Mouse (Mus musculus) adrenal gland, adult 8-10 months (tissue): Measurements from ENCODE around the gene 4921517D22Rik. TPM values are rescaled to one million over a fixed set of nuclear protein-coding genes. Genes with fewer than 3 reads are reported as not detected.
"Not testable (repeated sequence)": the region's sequence is repeated elsewhere in the genome, so short reads cannot be mapped to it uniquely, and the experiment has no call there.

ENCODE experiments used
- DNase-seq: peaks from one replicate; pipeline ENCODE4 v3.0.0; 2022
- total RNA-seq, 4 experiments: library from RNA; stranded (reverse); gene quantifications; 2 replicates each; pipeline ENCODE4 v1.2.4; 2022

The 4921517D22Rik gene
- total RNA-seq = not detected

DNA sequence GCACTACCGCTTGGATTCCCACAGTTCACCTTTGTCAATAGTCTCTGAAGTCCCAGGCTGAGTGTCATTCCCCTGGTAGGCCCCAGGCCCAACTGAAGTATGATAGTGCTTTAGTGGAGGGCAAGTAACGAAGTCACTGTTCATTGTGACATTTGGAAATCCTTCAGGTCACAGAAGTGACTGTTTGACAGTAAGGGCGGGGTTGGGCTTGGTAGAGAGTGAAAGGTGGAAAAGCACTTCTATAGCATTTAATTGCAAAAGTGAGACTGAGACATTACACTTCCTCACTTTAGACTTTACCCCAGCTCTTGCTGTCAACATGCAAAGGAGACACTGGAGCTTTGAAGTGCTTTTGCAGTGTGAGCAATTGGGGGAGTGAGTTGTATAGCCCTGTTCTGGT is at the start of gene 4921517D22Rik:
4921517D22Rik (minus strand) TSS at position 101 of the 400 bp plus-strand sequence.
- DNase-seq = no peak

DNA sequence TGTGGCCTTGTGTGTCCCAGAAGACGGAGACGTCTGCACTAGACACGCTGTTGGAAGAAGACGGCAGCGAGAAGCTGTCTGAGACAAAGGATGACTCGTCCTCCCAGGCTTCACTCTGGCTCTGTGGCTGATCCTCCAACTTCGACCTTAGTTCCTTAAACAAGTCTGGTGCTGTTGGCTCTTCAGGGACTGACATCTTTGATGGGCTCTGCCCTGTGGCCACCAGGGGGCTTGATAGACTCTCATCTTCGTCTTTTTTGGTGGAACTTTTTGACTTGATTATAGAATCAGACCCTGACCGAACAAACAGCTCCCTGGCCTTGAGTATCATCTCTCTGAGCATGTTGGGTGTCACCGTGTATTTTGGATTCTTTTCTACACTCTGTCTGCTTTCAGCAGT is 47.8 kb upstream of the 4921517D22Rik start:
- no peak for DNase-seq

DNA sequence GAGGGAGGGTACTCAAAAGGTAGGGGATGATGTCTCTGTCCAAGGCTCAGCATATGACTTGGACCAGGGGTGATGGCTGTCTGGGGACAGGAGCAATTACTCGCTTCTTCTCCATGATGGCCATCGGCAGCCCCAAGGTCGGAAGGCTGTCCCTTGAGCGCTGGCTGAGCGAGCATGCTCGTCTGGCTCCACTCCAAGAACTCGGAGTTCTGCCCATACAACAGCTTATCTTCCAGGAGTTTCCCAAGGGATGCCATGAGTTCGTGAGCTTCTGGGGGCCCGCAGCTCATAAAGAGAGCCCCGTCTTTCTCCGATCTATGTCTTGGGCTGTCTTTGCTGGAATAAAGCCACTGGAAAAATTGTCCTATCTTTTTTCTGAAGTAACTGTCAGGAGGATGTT is 47.2 kb upstream of the 4921517D22Rik start:
- DNase-seq = peak; percentile 53

DNA sequence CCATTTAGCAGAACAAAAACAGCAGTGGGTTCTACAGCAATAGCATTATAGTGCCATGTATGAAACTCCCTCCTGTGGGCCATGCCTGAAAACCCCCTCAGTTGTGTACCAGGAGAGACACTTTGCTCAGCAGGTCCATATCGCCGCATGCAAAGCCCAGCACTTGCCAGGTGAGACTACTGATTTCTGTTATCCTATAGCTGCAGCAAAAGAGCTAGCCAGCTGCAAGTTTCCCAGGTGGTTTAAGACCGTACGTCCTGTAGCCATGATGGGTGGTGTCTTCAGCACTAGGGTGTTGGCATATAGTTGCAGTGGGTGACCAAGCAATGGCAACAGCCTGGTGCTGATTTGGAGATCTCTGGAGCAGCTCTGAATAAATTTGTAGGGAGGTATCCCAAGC is 45.5 kb upstream of the 4921517D22Rik start:
- no peak for DNase-seq

DNA sequence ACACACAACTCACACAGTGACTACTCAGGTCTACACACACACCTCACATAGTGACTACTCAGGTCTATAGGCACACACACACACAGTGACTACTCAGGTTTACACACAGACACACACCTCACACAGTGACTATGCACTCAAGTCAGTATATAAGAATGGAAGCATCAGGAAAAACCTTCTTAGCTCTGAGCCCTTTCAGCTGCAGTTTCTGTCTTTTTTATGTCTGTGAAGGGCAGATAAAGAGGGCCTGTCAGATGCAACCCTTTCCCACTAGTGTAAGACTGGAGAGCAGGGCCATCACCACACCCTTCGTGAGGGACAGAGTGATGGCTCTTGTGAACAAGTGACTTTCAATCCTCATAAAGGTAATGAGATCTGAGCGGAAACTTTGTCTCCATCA is 44.5 kb upstream of the 4921517D22Rik start:
- no peak for DNase-seq

DNA sequence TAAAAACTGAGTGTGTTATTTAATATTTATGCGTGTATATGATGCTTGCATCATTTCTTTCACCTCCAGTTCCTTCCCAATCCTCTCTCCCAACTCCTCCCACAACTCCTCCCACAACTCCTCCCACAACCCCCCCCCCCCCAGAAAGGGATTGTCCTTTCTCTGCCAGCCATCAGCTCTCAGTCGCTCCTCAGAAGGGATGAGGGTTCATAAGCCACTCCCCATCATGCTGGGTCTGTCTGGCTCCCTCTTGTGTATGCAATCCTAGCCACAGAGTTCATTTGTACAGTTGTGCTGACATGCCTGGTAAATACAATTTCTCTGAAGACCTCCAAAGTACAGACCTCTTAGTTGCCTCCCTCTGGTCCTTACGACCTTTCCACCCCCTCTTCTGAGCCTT is 41.3 kb upstream of the 4921517D22Rik start:
- DNase-seq = no peak

DNA sequence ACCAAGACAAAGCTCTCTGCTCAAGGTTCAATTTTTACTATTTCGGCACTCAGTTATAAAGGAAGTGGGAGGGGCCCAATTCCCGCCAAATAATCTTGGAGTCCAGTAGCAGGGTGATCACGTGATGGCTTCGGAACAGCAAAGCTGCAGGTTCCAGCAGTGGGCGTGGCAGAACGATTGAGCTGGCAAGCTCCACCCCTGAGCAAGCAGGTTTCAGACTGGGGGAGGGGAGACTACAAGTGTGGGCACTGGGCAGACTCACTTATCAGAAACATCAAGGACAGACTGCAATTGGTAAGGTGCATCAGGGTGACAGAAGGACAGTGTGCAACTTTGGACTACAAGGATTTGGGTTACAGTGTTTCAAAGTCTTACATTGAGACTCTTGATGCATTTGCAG is 40.4 kb upstream of the 4921517D22Rik start:
- not testable (repeated sequence) for DNase-seq

DNA sequence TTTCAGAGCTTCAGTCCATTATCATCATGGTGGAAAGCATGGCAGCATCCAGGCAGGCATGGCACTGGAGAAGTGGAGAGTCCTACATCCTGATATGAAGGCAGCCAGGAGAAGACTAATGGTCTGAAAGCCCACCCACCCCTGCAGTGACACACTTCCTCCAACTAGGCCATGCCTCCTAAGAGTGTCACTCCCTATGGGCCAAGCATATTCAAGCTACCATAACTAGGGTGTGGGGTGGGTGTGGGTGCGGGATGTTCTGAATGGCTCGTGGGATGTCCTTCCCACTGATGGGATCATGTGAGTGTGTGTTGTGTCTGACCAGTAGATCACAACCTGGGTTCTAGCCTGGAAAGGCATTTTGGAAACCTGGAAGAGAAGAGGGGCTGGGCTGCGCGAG is 40.0 kb upstream of the 4921517D22Rik start:
- no peak for DNase-seq

DNA sequence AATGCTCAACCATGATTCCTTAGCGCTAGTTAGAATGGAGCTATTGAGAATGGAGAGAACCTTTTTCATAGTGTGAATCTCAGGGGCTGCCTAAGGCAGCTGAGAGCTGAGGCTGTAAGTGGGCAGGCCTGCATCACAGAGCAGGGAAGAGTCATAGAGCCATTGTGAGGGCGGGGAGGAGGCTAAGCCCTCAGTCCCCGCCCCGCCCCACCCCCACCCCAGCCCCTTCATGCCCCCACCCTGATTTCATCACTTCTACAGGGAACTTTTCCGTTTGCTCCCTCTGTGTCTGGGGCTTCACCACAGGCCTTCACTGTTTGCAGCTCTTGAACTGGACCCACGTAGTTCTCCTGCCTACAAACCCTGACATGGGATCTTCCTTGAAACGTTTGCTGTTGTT is 37.7 kb upstream of the 4921517D22Rik start, which contains the start of gene Spata31d1d:
Spata31d1d (minus strand) TSS at position 101 of the 400 bp plus-strand sequence.
- DNase-seq = no peak

DNA sequence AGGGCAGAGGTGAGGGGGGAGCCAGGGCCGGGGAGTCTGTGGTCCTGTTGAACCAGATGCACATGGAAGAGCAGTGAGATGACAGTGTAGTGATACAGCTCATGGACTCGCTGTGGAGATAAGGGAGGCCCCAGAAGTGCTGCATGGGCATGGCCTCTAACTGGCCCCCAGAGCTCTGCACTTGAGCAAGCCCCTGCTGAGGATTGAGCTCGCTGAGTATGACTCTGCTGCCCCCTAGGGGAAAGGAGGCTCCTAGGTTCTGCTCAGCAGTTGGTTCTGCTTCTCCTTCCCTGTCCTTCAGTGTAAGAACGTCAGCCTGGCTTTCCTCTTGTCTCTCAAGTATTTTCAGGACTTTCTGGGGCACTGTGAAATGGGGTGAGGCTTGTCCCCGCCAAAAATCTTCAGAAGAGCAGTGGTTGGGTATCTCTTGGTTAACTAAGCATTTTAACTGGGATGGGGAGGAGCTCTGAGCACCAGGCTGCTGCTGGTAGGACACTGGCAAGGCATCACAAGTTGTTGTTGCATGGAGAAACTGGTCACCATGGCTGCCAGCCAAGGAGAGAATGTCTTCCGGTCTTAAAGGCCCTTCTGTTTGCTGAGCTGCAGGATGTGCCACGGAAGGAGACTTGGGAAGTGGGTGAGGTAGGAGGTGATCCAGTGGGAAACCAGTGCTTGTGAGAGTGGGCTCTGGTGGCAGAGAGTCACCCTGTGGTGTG is 34.6 kb upstream of the 4921517D22Rik start:
- DNase-seq = peak; percentile 33

DNA sequence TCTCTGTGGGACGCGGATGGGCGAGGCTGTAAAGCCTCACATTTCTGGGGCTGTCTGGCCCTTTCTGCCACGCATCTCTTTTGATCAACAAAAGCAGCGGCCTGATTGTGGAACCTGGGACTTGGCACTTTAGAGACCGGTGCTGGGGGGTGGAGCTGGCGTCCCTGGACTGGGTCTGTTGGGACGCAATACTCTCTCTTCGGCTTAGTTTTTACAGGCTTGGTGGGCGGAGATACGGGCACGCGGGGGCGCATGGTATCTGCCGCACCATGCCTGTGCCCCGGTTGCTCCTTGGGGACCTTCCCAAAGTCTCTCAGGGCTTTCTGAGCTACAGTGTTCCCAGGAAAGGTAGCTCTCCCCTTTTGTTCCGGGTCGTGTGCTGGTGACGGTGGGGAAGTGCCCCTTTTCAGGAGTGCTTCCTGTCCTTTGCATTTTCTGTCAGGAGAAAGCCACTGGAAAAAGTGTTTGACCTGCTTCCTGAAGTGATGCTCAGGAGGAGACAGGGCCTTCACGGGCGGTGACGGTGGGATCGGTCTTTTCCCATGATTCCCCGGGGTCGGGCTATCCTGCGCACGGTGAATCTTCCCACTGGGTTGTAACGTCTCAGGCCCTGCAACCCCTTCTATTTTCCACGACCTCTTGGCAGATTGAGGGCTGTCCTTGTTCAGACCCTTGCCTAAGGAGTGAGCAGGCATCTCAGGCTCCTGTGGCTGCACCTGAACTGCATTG is 32.4 kb upstream of the 4921517D22Rik start:
- no peak for DNase-seq

DNA sequence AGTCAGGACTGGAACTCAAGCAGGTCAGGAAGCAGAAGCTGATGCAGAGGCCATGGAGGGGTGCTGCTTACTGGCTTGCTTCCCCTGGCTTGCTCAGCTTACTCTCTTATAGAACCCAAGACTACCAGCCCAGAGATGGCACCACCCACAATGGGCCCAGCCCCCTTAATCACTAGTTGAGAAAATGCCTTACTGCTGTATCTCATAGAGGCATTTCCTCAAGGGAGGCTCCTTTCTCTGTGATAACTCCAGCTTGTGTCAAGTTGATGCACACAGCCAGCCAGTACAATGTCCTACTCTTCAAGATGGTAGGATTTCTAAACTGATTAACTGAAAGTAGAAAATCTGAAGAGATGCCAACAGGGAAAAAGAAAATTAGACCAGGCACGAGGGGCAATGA is 28.2 kb upstream of the 4921517D22Rik start:
- not testable (repeated sequence) for DNase-seq

DNA sequence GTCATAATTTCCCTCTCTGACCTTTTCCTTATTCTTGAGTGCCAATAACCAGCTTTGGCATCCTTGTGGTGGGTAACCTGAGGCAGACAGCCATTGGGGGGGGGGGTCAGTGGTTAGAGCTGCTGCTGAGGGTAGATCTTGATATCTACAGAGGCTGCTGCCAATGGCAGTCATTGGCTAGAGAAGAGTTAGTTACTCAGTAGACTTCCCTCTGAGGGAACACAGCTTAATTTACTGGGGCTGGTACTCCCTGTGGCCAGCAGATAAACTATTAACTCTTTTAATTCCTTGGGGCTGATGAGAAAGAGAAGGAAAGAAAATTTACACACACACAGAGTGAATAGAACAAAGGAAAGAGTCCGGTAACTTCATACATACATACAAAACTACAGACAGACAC is 25.6 kb upstream of the 4921517D22Rik start:
- DNase-seq = no peak

DNA sequence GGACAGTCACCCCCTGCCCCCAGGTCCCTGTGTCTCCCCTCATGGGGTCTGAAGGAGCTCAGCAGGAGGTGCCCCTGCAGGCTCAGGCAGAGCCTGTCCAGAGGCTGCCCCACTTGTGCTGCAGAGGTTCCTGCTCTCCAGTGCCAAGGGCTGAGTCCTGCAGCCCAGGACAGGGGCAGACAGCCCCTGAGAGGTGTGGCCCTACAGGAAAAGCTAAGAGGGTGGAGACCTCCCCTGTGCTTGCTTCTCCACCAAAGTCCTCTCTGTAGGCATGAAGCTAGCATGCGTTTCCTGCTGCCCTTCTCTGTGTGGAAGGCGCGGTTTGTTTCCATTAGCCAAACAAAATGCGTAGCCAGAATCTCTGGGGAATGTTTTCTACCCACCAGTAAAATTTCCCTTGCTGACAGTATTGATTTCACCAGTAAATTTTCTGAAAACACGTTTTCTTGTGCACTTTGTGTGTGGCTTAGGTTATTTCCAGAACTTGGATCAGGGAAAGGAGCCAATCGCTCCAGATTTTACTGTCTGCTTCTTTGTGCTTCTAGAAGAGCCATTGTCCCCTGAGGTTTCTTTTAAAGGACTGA is 25.0 kb upstream of the 4921517D22Rik start:
- not testable (repeated sequence) for DNase-seq

DNA sequence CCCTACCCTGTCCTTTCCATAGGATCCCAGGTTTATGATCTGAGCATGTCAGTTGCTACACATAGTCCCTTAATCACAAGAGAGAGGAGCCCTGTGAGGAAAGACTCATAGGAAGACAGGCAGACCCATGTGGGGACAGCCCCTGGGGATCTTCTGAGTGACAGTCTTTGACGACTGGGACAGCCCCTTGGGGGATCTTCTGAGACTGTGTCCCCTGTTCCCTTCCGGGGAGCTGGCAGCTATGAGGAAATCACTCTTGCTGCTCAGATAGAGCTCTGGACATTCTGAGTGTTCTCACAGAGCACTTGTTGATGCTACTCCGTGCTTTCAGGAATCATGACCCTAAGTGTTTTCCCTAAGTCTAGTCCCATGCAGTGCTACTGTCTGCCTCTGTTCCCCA is 19.8 kb upstream of the 4921517D22Rik start:
- DNase-seq = no peak

DNA sequence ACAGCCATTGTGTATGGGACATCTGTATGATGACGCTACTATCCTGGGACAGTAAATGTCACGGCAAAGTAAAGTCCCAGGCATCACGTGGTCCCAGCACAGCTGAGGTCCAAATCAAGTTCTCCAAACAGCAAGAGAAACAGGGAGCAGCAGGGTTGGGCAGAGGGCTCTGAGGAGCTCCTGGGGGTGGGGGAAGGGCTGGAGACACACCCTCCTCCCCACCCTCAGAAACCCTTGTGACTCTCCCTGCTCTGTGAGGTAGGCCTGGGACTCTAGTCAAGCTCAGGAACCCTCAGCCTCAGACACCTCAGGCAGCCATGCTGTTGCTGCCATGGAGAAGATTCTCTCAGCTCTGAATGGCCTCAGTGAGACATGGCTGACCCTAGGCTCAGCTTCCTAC is 18.1 kb upstream of the 4921517D22Rik start, which contains the start of gene Spata31d1b:
Spata31d1b (plus strand) TSS at position 301 of the 400 bp plus-strand sequence.
- DNase-seq = not testable (repeated sequence)

DNA sequence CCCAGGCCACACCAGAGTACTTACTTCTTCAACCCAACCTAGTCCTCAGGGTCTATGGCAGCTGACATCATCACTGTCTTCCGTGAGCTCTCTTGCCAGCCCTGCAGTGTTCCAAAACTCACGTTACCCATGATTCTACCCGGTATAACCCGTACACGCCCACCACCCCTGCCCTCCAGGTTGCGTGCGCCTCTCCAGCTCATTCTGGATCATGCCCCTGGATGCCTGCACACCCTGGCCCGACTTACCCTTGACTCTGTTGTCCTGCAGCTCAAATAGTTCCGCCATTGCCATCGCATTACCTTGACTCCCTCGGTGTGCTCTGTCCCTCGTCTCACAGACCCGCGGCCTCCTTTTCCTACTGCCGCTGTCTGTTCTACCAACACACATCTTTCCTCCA is 16.3 kb upstream of the 4921517D22Rik start, which contains the start of gene Spata31d1a:
Spata31d1a (minus strand) TSS at position 101 of the 400 bp plus-strand sequence.
- no peak for DNase-seq

DNA sequence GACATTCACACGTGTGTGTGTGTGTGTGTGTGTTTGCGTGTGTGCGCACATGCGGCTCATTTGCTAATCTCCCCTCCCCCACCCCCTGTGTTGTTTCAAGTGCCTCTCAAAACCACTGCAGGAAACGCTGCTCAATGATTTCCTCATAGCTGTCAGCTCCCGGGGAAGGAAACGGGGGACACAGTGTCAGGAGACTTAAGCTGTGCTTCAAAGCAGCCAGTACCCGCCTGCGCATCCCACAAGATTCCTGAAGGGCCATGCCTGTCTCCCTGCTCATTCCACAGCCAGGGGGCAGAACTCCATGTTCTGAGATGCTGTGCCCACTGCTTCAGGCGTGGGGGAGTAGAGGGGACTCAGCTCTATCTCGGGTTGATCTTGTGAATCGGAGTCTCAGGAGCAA is 10.7 kb upstream of the 4921517D22Rik start:
- no peak for DNase-seq

DNA sequence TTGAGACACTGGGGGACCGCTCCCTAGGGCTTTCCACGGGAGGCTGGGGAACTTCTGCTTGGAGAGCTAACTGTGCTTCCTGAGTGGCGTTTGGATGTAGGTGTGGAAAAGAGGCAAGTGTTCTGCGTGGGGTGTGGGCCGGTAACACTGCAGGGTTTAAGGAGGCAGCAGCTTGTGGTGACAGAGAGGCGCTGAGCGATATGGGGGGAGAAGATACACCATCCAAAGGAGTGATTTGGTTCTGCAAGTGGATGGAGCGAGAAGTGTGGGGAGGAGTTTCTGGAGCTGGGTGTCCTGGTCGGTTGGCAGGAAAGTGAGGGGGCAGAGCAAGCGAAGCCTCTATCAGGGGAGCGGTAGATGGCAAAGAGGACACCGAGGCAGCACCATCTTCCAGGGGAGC is 9.6 kb upstream of the 4921517D22Rik start:
- DNase-seq = no peak

DNA sequence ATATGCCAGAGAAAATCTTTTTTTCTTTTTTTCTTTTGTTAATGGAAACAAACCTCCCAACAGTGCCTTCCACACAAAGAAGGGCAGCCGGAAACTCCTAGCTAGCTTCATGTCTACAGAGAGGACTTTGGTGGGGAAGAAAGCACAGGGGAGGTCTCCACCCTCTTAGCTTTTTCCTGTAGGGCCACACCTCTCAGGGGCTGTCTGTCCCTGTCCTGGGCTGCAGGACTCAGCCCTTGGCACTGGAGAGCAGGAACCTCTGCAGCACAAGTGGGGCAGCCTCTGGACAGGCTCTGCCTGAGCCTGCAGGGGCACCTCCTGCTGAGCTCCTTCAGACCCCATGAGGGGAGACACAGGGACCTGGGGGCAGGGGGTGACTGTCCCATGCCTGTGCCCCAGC is 6.2 kb upstream of the 4921517D22Rik start:
- not testable (repeated sequence) for DNase-seq

DNA sequence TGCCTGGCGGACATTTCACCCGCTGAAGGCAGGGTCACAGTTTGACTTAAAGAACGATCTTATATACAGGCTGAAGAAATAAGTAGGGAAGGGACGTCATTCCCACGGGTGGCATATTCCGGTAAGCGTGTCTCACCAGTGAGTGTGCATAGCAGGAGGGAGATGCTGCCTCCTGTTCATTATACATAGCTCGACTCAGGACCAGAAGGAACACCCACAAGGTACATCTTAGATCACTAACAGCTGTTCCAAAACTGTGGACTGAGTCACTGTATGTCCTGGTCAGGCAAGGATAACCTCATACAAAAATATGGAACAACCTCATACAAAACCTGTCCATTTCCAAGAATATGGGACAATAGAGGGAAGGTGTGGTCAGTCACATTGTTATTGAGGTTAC is 5.2 kb upstream of the 4921517D22Rik start:
- DNase-seq = no peak

DNA sequence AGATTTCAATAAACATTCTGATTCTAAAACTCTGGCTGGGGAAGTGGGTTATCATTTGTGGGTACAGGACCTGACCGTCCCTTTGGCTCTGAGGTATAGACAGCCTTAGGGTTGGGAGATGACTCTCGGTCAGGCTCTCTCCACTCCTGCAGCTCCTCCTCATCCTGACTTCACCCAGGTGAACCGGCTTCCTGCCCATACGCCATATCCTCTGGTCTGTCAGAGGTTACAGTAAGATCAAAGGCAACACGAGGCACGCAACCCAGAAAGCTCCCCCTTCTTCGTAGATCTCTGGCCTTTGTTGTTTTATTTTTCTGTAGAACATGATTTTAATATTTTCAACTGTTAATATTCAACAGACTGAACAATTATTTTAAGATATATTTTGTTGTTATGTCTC is 1.9 kb upstream of the 4921517D22Rik start:
- no peak for DNase-seq

DNA sequence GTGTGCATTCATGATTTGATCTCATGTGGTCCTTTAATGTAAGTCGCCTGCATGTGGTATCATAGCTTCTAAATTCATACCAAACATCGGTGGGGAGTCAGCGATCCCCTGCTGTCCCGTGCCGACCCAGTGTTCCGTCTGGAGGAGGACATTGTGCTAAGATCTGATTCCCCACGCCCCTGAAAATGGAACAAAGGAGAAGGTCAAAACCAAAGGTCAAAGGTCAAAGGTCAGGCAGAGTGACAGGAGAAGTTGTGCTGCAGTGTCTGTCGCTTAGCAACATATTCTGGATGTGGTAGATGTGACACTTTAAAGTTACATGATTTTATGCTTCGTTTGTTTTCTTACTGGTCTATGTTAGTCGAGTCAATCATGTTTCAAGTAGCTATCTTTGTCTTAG is 2.4 kb downstream of the 4921517D22Rik start:
- DNase-seq = no peak
